Mouse (Mus musculus): Measurements from ENCODE around the gene Ica1.

Ica1 gene

DNA sequence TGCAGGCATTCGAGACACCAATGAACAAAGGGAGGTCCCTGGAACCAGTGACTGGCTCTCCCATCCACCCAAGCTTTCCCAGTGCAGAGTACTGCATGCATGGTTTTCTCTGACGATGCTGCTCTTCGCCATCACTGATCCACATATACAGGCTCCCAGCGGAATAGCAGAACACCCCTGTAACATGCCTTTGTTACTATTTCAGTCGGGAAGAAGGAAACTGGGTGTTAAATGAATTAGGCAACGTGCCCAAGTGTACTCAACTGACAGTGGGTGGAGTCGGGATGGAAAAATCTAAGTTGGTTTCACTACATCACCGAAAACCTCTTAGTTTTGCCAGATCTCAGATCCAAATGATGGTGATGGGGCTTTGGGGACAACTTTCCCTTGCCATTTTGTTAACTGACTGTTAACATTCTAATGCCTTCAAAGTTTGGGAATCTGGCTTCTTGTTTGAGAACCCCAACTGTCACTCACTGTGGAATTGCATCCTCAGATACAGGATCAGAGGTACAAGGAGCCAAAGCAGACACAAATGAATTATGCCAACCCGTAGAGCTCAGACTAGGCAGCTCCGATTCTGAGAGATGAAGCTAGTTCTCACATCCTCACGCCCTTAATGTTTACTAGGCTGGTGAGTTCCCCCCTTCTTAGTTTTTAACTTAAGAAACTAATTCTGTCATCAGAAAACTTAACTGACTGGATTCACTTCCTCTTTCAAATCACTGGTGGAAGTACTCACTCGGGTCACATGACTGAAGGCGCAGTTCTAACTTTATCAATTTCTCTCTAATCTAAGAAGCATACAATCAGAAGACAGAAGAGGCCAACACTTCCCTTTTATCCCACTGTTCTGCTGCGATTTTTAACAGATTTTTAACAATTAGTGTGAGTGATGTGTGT, 91.4 kb downstream of the Ica1 start:
- DNase-seq (ENCODE audit: low spot score), result no peak

DNA sequence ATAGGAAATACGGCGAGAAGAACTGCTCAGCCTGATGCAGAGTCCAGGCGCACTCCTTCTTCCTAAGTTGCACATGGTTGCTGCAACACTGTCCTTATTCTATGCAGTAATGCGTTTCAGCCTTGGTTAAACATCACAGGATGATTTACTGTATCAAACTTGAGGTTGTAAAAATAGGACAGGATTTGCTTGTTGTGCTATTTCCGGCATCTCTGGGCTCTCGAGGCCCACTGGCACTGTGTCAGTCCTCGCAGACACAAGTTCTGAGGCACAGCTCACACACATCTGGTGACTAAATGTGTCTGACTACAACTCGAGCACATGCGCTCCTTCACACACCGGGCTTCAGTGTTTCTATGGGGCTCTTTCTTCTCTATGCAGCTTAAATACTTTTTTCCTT, 94.9 kb downstream of the Ica1 start:
- no peak for DNase-seq (ENCODE audit: low spot score)

DNA sequence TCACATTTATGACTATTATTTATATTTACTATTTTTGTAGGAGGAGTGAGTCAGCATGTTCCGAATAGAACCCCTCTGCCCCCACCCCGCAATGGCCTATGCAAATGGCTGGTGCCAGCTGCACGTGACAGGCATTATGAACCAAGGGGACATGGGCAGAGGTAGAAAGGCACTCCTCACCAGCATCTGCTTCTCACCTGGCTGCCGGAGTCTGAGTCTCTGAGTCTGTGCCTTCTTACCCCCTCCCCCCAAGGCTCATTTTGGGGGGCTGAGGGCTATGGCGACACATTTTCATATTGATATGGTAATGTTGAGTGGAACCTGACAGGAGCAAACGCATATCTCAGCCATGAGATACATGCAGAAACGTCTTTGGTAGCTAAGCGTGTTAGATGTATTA, 97.4 kb downstream of the Ica1 start:
- no peak for DNase-seq (ENCODE audit: low spot score)

DNA sequence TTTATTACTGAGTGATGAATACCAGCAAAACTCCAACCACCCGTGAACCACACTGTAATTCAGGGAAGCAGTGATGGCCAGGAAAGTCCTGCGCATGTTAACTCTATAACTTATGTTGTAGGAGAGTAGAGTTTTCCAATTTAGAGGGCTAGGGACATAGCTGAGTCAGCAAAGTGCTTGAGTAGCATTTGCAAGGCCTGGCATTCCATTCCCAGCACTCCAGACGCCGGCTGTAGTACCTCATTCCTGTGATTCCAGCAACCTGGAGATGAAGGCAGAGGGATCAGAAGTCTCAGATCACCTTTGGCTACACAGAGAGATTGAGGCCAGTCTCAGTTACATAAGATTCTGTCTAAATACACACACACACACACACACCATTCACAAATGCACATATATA, 105.3 kb downstream of the Ica1 start:
- no peak for DNase-seq (ENCODE audit: low spot score)

DNA sequence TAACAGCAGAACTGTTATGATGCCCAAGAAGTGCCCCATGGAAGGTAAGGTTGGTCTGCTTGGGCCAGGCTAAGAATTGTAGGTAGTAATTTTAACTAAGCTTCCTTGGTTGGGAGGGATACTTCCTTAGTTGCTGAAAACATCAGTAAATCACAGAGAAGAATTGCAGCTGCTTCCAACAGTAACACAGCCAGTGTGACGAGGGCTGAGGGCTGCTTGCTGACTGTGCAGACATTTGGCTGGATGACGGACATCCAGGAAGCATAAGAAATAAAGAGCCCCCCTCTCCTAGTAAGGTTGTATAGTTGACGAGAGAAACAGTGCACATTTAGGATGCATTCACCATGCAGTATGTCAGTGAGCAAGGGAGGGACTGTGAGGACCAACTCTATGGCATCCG, 108.9 kb downstream of the Ica1 start:
- DNase-seq (ENCODE audit: low spot score), result no peak

DNA sequence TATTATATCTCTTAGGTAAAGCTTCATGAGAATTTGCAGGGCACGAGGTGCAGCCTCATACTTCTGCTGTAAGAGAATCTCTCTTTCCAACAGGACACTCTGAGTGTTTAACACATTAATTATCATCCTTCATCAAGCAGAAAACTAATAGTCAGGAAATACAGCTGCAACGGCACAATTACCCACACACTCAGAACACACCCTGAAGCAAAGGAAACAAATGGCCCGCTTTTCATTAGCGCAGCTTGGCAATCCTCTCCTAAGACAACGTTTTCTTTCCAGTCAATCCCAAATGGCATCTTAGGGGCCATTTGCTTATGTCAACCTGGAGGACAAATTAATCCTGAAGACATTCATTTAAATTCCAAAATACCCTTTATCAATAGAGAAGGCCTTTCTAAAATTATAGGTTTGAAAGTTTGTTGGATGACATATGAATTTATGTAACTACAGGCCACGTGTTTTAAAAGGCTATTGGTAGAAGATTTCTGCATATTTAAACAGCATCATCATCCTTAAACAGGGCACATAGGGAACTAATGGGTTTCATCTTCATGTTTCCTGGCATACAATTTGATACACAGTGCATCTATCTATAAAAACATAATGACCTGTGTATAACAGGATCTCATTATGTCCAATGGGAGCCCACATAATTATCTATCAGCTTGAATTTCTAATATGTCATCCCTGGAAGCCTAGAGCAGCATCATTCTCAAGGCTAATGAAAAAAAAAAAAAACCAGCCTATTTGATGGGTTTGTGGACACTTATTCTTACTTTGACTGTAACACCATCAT, 110.1 kb downstream of the Ica1 start:
- no peak for DNase-seq (ENCODE audit: low spot score)

DNA sequence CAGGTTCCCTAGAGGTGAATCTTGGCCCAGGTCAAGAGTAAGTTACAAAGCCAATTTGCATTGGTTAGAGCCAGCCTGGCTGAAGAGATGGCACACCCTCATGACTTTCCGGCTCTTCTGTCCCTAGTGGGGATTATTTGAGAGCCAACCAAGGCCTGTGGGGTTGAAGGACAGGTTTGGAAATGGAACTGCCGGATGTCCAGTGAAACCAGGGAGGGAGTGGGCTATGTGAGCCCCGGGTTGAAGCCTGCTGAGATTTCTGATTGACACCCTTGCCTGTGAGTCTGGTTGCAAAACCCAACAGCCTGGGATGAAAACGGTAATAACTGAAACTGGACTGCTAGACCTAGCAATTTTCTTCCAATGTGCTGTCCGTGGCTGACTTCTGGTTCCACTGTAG, 112.5 kb downstream of the Ica1 start:
- no peak for DNase-seq (ENCODE audit: low spot score)

DNA sequence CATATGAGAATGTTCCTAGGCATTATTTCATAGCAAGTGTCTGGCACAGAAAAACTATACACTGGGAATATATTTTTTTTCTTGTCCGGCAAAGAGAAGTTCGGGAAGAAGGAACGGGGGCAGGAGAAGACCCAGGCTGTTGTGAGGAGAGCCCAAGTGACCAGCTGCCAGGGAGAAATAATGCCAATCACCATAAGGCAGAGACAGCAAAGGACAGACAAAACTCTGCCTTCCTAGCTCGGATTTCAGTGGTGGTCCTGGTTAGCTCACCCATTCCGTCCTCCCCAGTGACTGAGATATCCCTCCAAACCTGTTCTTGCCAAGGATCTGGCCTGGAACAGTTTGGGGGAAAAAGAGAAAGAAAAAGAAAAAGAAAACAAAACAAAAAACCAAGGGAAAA, 113.3 kb downstream of the Ica1 start:
- DNase-seq (ENCODE audit: low spot score), result no peak

DNA sequence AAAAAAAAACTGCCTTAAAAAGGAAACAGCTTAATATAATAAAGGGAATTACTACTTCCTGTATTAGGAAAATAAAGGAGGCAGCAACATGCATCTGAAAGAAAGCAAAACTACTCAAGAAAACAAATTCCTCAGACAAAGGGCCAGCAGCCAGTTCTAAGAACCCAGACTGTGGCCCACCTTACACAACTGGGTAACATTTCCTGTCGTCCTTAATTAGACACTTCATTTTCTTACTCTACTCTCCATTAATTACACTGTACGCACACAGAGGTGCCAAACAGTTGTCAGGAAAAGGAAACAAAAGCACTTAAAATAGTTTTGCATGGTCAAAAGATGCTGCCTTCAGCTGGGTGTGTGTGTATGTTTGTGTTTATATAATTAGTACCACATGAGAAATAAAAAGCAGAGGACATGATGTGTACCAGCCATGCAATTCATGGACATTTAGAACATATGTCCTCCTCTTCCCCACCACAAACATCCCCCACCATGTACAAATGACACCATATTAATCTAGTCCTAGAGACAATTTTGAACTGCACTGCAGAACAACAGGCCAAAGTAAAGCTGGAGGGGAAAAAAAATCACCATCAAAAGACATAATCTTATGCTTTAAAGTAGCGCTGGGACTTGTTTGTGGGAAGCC, 115.1 kb downstream of the Ica1 start:
- no peak for DNase-seq (ENCODE audit: low spot score)

DNA sequence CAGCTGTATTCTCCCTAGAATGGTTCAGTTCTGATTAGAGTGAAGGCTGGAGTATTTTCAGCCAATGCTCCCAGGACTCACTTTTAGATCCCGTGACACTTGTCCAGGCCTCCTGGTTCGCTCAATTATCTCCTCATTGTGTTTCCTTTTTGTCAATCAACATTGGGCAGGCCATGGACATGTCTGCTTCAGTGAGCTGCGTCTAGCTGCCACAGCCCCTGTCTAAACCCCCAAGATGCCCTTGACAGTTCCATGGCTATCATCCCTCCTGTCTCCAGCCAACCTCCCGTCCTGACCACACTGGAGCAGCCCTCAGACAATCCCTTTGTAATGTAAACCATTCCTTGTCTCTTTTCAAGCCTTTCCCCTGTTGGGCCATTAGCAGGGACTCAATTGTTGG, 116.9 kb downstream of the Ica1 start:
- no peak for DNase-seq (ENCODE audit: low spot score)

DNA sequence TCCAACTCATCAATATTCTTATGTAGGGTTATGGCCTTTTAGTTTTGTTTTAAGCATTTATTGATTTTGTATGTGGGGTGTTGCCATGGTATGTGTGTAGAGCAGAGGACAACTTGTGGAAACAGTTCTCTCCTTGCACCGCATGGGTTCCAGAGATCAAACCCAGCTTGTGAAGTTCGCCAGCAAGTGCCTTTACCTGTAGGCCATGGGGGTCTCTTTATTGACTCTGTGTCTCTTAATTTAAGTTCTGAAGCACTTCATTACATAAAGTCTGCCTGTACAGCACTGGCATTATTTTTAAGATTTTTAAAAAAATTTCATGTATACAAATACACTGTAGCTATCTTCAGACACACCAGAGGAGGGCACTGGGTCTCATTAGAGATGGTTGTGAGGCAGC, 118.2 kb downstream of the Ica1 start:
- no peak for DNase-seq (ENCODE audit: low spot score)

DNA sequence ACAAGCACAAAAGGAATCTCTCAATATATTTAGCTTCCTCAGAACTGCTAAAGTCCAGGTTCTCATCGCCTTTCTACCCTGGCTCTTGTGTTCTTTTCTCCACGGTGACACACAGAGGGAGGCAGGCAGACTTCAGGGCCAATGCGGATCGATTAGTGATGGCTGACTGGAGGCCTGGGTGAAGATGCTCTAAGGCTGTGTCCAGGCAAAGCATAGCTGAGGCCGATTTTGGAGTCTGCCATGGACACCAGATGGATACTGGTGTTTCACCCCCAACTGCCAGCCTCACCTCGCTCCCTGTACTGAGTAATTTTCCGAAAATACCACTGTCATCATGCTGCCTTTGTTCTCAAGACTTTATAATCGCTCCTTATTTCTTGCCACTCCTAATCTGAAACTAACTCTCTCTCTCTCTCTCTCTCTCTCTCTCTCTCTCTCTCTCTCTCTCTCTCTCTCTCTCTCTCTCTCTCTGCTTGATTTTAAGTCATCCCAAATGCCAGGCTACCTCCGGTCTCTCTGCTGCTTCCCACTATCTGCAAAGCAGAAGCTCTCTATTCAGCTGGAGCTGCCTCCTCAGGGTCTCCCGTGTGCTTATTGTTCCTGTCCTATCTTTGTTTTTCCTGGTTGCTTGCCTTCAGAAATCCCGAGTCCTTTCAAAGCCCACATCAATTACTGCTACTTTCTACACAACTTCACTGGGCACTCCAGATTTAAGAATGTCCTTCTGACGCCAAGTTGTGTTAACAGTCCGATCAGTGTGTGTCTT, 118.9 kb downstream of the Ica1 start:
- DNase-seq (ENCODE audit: low spot score), result no peak

DNA sequence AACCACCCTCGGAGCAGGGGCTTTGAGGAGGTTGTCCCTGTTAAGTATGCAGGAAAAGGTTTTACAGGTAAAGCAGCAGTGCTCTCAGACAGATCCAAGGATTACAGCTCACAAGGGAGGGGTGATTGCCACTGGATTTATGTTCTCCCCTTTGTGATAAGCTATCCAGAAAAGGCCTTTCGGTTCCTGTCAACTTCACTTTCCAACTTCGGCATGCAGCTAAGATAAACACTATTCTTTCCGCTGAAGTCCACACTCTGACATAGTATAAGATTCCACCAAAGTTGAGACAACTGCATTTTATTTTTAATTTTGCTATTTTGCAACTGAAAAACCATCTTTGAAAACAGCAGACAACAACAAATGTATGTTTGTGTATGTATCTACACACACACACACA, 119.9 kb downstream of the Ica1 start:
- no peak for DNase-seq (ENCODE audit: low spot score)

DNA sequence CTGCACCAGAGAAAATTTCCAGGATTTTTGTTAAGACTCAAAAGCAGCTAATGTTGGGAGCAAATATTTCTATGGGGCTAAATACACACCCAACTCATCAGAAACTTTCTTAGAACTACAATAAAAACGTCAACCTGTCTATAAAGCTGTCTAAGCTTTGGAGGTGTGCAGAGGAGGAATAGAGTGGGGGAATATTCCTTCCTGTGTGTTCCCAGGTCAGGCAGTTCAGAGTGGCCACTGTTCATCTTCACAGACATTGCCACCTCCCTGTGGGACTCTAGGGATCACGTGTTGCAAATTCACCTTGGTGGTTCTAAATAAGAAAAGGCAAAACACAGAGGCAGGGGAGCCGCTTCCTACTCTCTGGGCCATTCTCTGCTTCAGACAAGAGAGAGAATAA, 120.8 kb downstream of the Ica1 start:
- DNase-seq (ENCODE audit: low spot score), result no peak

DNA sequence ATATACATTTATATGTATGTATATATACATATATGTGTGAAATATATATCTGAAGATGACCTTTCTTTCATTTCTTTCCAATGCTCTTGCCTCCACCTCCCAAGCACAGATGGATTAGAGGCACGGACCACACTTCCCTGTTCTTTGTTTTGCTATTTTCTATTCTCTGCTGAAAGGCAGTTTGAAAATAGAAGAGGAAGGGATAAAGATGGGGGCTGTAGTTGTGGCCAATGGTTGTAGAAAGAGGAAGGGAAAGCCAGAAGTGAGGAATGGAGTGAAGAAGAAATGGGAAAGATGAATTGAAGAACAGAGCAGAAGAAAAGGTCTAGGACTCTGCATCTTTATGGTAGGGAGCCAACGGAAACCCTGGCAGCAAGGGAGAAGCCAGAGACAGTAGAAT, 122.8 kb downstream of the Ica1 start:
- no peak for DNase-seq (ENCODE audit: low spot score)

DNA sequence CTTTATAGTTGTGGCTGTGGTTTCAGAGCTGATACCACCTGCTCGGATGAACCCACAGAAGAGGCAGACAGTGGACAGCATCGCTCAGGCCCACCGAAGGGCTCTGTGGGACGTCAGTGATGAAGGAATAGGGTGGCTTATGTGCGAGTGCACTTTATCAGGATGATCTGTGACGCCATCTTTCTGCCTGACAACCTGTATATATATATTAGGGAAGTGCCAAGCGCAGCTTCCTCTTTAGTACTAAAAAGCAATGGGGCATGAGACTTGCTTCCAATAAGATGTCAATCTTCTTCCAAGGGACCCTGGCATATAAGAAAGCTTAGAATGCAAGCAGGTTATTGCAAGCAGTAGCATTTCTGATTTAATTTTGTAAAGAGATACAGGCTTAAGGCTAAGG, 127.9 kb downstream of the Ica1 start:
- no peak for DNase-seq (ENCODE audit: low spot score)

DNA sequence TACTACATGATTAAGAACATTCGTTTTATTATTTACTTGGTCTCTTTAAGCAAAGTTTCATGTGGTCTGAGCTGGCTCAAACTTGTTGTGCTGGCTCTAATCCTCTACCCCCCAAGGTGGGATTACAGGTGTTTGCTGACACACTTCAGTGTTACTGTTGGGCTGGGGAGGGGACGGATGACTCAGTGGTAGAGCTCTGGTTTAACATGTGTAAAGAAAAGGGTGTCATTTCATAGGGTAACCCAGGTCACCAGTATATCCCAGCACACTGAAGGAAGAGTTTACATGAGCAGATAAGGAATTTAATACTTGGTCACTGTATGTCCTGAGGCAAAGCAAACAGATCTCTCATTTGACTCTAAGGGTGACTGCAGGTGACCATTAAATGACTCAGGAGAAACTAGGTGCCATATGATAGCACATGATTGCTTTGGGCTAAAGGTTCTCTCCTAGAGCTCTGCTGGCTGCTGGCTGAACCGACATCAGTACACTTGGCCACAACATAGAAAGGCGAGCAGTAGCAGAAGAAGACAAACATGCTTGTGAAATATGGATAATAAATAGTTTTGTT, 128.9 kb downstream of the Ica1 start:
- no peak for DNase-seq (ENCODE audit: low spot score)

DNA sequence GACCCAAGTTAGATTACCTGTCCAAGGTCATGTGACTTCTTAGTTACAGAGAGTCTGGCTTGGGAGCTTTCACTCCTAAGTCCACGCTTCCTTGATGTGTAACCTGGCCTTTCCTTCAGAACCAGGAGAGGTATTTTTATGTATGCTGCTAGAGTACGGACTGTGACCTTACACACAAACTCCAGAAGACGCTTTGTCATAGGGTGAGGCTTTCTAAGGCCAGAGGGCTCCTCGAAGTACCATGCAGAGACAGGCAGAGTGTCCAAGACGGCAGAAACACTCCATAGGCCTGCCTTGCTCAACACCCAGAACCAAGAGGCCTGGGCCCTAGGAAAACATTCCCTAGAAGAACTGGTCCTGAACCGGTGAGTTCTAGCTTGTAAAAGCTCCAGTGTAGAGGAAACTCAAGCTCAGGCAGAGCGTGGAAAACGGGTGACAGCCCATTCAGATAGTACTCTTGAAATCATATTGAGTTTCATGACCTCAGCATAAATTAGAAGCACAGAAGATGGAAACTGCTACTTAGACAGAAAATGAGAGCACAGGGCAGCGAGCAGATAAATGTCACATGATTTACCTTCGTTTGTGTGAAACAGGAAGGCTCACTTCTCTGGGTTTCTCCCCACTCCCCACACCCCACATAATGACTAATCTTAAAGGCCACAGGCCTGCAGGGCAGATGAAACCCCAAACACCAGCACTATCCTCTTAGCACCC, 129.9 kb downstream of the Ica1 start:
- no peak for DNase-seq (ENCODE audit: low spot score)

DNA sequence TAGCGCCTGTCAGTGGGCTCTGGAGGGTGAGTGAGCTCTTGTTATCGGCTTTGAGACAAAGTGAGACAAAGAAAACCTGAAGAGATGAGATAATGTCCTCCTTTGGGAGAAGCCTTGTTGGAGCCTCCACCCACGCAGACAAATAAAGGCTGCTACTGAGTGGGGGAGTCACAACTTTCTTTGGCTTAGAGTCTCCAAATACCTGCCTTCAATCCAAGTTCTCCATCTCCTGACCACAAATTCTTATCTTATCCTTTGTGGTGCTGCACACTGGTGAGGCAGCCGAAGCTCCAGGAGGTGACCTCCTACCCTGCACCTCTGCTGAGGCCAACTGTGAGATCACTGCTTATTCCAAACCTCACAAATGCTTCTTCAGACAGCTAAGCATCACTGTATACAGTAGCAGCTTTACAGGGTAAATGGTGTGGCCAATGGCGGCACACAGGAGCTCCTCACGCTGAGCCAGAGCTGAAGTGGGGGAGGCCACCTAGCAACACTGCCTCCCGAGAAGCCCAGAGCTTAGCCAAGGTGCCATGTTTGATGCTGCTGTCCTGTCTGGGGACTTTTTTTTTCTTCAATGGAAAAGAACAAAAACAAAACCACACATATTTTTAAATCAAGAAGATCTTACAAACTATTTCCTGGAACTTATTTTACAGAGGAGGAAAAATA, 130.6 kb downstream of the Ica1 start:
- no peak for DNase-seq (ENCODE audit: low spot score)

DNA sequence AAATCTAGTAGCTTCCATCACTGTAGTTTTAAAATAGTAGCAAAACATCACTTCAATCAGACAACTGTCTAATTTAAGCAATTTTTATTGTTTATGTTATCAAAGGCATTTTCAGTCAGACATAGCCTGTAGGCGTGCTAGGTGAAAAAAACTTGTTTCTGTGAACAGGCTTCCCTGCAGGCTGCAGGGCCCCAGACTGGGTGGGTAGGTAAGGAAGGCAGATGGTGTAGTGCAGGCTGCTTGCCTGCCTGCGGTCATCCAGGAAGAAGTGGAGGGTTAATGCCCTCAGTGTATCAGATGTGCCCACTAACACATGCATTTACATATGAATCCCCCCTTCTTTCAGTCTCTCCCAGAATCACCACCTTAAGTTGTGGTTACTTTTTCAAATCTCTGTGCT, 132.6 kb downstream of the Ica1 start:
- DNase-seq (ENCODE audit: low spot score), result no peak

DNA sequence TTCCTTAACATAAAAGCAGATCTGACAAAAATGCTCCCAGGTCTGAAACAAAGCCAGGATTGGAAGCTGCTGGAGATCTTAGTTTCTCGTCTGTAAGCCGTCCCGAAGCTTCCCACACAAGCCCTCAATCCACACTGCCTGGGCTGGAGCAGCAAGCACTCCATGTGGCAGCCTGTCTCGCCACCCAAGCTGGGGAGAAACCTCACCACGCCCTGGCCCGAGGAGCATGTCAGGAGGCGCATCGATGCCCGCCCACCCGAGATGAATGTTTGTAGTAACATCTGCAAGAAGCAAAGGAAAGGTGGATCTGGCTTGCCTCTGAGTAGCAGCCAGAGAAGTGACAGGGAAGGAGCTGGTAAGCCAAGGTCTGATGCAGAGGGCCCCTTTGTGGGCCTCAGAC, 133.6 kb downstream of the Ica1 start:
- no peak for DNase-seq (ENCODE audit: low spot score)
